Mouse (Mus musculus): Measurements from ENCODE around the gene Cmbl. TPM values are rescaled to one million over a fixed set of nuclear protein-coding genes. Genes with fewer than 3 reads are reported as not detected.

Cmbl gene
- total RNA-seq (2021), result 10 to 100 TPM; 10.1 to 13.5 TPM

DNA sequence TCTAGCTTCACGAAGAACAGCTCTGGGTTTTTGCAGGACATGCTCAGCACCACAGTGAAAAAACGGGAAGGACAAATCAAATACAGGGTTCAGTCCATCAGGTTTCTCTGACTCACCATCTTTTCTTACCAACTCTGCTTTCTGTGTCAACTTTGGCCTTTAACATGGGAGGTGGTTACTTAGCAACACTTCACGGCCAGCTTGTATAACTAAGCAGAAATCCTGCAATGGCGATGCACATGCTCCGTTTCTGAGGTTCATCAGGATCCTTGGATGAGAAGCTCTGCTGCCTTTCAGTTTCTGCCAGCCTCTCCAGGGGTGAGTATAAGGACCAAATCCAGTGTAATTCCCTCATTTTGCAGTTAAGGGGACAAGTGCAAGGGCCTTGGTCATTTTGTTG is at the start of gene Cmbl:
Cmbl (plus strand) TSS at position 206 of the 400 bp plus-strand sequence.
- no peak for DNase-seq (ENCODE audit: extremely low spot score in 1 of 2, low spot score in 1 of 2)

DNA sequence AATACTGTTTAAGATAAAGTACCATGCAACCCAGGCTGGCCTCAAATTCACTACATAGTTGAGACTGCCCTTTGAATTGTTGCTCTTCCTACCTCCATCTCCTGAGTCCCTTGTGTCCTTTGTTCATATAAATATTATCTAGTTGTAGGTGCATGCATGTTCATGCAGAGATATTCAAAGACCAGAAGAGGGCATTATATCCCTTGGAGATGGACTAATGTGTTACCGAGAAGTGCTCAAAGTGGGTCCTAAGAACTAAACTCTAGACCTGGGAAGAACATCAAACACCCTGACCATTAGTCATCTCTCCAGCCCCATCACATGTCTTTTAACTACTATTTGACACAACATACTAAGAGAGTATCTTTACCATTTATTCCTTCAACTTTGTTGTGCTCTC is 48.0 kb upstream of the Cmbl start:
- no peak for DNase-seq (ENCODE audit: extremely low spot score in 1 of 2, low spot score in 1 of 2)

DNA sequence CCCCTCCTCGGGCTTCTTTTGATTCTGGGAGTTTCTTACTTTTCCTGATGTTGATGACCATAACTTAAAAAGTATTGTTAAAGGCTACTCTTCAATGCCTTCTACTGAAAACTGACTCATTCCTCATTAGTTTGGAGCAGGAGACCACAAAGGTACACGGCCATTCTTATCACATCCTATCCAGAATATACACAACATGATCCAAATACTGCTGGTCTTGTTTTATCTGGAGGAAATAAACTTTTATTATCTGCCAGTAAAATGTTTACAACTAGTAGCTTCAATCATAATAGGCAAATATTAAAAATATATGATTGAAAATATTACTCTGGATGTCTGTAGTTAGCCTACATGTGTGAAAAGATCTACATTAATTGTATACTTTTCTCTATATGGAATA is 46.8 kb upstream of the Cmbl start:
- no peak for DNase-seq (ENCODE audit: extremely low spot score in 1 of 2, low spot score in 1 of 2)

DNA sequence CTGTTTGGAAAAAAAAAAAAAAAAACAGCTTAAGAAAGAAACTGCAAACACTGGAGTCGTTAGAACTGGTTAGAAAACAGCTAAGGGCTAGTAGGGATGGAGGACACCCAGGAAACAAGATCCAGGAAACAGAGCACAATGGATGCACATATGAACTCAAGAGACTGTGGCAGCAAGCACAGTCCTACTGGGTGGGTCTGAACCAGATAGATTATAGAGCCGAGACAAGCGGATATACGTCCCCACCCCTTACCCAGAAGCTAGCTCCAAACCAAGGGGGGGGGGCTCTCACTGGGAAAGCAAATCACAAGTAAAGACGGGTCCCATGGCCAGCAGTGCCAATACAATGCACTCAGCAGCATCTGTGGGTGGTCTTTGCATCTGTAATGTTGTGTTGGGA is 46.2 kb upstream of the Cmbl start:
- DNase-seq (ENCODE audit: extremely low spot score in 1 of 2, low spot score in 1 of 2), result no peak

DNA sequence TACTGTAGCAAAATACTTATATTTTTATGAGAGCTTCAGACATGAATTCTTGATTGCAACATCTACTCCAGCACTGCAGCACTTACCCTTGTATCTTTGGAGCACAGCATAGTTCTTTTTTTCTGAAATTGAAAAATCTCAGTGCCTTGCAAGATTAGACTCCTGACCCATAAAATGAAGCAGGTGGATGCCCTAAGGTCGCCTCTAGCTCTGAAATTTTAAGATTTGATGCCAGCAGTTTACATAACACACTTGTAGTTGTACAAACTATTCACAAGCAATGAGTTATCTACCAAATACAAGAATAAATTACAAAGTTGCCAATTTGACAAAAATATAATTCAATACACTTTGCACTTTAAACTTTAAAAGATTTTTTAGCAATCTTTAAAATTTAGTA is 38.7 kb upstream of the Cmbl start:
- no peak for DNase-seq (ENCODE audit: extremely low spot score in 1 of 2, low spot score in 1 of 2)

DNA sequence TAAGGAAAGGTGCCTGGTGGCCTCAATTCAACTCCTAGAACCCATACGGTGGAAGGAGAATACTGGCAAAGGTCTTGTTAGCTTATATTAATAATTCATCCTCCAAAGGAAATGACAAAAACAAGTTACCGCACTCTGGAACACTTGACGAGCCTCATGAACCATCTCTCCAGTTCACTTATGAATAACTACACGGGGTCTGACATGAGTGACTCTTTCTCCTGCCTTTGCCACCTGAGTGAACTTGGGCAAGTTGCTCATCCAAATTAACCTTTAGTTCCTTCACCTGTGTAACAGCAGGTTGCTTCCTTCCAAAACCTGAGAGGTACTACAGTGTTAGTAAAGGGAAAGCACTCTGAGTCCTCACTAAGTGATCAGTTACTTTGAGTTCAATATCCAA is 36.7 kb upstream of the Cmbl start:
- DNase-seq (ENCODE audit: extremely low spot score in 1 of 2, low spot score in 1 of 2), result no peak

DNA sequence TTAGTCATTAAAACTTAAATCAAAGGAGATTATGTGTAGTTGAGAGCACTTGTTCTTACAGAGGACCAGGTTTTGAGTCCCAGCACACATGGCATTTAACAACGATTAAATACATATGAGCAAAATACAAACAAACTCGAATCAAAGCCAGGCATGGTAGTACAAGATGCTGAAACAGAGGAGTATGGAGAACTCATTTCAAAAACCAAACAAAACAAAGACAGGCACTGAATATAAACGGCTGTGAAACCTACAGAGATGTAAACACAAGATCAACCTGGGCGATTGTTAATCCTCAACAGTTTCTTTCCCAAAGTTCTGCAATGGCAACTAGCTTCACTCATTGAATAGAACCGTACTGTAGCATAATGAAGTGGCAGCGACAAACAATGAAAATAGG is 36.1 kb upstream of the Cmbl start:
- no peak for DNase-seq (ENCODE audit: extremely low spot score in 1 of 2, low spot score in 1 of 2)

DNA sequence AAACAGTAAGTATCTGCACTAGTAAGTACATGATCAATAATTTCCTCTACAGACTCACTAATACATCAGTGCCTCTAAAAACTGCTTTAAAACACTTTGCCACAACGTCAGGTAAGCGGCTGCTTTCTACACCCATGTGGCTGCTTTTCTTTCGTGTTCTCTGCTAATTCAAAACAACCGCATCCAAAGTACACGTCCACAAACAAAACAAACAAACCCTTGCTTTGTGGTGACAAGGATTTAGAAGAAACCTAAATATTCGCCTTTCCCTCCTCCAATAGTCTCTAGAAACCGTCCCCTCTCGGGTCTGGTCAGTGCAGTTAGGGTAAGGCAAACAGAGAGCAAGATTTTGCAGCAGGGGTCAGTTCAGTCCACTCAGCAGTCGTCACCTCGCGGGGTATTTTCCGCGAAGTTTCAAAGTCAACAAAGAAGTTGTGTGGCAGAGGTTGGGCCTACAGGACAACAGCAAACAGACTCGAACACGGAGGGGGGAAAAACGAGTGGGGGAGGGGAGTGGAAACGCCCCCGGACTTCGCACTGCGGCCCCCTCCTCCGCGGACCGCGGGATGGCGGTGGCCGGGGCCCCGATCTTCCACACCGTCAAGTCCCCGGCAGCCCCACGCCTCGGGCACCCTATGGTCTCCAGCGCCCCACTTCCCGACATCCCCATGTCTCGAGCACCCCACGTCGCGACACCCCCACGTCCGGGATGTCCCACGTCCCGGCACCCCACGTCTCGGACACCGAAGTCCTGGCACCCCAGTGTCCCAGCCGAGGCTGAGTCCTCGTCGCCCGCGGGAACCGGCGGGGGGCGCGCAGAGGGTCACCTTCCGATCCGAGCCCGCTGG is 35.2 kb upstream of the Cmbl start:
- peak in 1 of 2 experiments; percentile 20 for DNase-seq (ENCODE audit: extremely low spot score in 1 of 2, low spot score in 1 of 2)

DNA sequence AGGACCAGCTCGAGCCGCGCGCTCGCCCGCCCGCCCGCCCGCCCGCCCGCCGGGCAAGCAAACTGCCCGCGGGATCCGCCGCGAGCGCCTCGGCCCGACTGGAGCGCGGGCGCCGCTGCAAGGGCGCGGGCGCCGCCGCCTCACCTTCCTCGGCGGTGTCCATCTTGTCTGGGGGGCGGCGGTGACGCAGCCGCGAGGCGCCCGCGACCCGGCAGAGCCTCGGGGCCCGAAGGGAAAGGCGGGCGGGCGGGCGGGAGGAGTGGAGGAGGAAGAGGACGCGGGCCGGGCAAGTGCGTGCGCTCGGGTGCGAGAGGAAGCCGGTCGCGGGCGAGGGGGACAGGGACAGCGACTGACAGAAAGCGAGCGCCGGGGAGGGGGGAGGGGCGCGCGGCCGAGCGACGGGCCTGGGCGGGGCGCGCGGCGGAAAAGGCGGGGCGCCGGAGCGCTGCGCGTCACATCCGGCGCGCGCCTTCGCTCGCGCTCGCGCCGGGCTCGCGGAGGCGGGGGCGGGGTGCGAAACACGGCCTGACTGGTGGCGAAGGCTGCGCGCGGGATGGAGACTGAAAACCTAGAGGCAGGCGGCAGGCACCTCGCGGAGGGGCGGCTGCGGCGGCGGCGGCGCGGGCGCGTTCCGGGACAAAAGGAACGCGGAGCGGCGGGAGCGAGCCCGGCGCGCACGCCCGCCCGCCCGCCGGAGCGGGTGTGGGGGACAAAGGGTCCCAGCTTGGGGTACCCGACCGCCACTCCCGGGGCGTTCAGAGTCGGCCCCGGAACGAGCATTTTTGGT is 34.3 kb upstream of the Cmbl start, which contains the start of gene March6:
March6 (minus strand) TSS at position 395 of the 787 bp plus-strand sequence.
- peak; percentile 84 to 86 for DNase-seq (ENCODE audit: extremely low spot score in 1 of 2, low spot score in 1 of 2)

DNA sequence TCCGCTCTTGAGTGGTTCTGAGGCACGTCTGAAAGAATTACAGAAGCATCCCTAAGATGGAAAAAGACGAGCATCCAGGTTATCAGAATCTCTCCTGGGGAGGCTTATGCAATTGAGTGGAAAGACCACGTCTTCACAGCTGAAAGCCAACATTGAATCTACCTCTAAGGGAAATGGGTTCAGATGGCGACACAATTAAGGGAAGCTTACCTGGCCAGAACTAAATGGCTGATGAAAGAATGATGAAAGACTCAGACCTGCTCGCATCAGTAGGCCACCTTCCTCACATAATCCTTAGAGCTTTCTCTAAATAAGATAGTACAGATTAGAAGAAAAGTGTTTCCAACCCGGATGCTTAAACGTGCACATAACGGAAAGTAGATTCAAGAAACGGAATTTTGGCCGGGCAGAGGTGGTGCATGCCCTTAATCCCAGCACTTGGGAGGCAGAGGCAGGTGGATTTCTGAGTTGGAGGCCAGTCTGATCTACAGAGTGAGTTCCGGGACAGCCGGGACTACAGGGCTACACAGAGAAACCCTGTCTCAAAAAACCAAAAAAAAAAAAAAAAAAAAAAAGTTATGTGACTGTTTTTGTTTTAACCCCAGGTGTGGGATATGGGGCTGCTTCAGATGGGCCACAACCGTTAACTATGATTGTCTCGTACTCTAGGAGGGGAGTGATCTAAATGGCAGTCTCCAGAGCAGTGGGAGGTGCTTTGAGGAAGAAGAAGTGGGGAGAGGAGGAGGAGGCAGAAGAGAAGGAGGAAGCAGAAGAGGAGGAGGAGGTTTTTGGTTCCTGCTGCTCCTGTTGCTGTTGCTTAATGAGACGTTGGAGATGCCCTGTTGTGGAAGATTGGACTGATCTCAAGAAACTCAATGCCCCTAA is 33.5 kb upstream of the Cmbl start:
- no peak for DNase-seq (ENCODE audit: extremely low spot score in 1 of 2, low spot score in 1 of 2)

DNA sequence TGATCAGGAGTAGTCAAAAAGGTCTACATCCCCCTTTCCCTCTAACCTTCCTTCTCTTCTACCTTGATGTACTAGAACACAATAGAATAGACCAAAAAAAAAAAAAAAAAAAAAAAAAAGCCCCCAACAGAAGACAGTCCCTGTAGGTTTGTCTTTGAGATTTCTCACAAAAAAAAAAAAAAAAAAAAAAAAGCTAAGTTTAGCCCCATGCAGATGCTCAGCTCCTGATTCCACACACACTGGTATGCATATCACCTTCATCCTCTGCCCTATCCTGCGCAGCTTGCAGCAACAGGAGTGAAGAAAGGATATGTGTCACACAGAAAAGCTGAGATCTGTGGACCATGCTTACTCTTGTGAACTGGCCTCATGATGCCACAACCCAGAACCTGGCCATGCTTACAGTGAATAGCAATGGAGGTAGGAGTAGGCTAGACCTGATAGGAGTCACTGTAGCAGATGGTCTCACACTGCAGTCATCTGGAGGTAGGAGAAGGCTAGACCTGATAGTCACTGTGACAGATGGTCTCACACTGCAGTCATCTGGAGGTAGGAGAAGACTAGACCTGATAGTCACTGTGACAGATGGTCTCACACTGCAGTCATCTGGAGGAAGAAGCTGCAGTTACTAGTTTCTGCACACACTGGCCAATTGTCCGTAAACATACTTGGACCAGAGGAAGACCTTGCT is 32.7 kb upstream of the Cmbl start:
- DNase-seq (ENCODE audit: extremely low spot score in 1 of 2, low spot score in 1 of 2), result no peak

DNA sequence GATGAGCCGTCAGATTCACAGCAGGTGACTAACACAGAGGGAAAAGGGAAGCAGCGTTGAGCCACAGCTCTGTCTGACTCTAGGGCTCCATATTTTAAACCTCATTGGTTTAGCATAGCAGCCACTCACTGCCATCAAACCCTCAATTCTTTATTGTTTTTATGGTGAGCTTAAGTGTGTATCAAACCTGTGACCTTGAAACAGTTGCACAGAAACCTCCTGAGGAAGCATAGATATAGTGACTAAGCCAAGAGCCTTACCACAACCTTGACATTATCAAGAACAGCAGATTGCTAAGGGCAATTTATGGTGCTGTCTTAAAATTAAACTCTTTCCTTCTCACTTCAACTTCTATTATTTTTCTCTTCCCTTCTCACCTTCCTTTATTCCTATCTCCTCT is 31.7 kb upstream of the Cmbl start:
- DNase-seq (ENCODE audit: extremely low spot score in 1 of 2, low spot score in 1 of 2), result no peak

DNA sequence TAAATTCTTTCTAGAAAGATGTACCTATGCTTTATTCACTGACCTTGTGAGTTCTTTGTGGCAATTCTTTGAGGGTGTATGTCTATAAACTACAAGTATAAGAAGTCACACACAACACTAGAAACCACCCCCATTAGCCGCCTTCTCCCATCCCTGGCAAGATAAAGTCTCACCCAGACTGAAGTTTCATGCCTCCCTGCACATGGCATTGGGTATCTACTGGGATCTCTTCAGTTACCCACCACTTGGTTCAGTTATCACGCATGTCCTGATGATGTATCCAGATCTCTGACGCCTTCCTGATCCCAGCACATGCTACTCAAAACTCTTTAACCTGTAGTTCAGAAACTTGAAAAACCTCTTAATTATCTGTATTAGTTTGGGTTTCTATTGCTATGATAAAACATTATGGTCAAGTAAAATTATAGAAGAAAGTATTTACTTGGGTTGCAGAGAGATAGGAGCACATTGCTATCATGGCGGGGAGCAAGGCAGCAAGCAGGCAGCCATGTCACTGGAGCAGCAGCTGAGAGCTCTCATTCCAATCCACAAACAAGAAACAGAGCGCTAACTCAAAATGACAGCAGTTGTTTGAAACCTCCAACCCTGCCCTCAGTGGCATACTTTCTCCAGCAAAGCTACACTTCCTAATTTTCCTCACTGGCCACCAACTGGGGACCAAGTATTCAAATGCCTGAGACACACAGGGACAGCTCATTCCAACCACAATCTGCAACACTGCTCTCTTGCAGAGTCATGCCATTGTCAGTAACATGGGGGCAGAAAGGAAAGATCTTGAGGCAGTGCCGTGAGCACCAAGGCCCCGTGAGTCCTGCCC is 30.5 kb upstream of the Cmbl start:
- no peak for DNase-seq (ENCODE audit: extremely low spot score in 1 of 2, low spot score in 1 of 2)

DNA sequence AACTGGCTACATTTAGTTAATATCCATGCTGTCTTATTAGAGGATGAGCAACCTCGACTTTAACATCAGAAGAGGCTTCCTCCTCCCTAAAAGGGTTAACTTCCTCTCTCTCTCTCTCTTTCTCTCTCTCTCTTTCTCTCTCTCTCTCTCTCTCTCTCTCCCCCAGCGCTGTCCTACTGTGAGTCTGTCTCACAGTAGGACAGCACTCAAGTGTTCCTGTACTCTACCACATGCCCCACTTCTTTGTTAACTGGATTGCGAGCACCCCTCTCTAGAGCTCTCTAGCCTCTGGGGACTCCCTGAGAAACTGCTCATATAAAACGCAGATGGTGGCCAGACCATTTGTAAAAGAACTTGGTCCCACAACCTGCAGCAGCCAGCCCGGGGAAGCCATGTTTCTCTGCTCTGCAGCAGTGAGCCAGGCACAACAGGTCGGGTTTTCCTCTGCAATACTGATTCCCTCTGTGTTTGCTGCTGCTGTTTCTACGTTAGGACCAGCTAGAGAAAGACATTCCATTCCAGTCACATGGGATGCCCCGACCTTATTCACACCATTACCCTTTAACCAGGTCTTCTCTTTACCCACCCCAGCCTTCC is 29.8 kb upstream of the Cmbl start:
- no peak for DNase-seq (ENCODE audit: extremely low spot score in 1 of 2, low spot score in 1 of 2)

DNA sequence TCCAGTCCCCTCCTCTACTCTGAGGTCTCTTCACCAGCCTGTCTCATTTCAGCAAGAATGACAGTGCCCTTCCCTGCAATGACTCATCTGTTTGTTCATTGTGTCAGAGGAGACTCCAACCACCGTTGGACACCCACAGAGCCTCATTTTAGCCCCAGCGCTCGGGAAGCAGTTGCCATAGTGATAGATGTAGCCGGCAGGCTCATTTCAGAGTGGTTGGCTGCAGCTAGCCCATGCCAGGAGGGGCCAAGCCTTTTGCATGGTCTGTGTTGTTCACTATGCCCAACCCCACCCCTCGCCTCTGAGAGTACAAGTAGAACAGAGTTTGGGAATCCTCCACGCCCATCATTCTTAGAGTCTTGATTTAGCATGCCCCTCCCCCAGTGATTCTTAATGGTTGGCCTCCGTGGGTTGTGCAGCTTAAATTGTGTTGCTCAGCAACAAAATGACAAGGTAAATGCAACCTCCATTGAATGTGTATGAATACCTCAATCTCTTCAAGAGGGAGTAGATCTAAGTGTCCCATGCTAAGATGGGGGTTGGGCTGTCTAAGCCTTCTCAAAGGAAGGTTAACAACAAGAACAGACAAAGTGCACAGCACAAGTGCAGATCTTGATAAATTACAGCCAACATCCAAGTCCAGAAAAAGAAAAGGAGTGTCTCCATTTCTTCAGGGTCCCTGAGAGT is 29.0 kb upstream of the Cmbl start:
- DNase-seq (ENCODE audit: extremely low spot score in 1 of 2, low spot score in 1 of 2), result peak; percentile 18 to 33

DNA sequence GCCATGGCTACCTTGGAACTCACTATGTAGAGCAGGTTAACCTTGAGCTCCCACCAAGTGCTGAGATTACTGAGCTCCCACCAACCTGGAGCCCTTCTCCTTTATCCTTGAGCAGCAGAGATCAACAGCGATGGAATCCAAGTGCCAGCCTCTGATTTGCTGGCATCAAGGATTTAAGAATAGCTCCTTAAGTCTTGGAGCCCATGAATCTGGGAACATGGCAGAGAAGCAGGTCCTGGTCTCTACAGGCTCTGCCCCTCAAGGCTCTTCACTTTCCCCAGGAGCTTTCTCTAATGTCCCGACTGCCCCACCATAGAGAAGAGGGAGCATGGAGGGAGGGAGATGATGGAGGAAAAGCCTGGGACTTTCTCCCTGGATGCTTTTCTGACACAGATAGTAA is 27.5 kb upstream of the Cmbl start:
- no peak for DNase-seq (ENCODE audit: extremely low spot score in 1 of 2, low spot score in 1 of 2)

DNA sequence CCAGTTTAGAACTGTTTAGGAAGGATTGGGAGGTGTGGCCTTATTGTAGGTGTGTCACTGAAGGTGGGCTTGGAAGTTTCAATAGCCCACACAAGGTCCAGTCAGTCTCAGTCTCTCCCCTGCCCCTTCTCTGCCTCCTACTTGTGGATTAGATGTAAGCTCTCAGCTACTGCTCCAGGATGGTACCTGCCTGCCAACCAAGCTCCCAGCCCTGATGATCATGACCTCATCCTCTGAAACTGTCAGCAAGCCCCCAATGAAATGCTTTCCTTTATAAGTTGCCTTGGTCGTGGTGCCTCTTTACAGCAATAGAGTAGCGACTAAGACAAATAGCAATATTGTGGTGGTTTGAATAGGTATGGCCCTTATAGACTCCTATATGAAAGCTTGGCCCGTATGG is 26.8 kb upstream of the Cmbl start:
- no peak for DNase-seq (ENCODE audit: extremely low spot score in 1 of 2, low spot score in 1 of 2)
